Comparison of ENCODE assay signal across 11 mouse cellular contexts in genomic region chr2:32079191-32079725, GRCm38 (mm10). TPM values are rescaled to one million over a fixed set of nuclear protein-coding genes. Genes with fewer than 3 reads are reported as not detected.
DNase-seq lines count a peak whose midpoint lies in the region; ATAC-seq and TF ChIP-seq lines count a peak whose summit lies in the region.
"Had no signal": no experiment of that assay in that cellular context is flagged by ENCODE, and none has a peak within 500 bp of the region (broad histone marks: within the 10 kb centered on the region; RNA-seq: fewer than 3 reads in every experiment).

No protein-coding gene starts in this region.

- peaks cover 14% of the 10 kb centered on the region for H3K4me1 ChIP-seq in kidney, embryonic 16.5 days (ENCODE audit: insufficient read depth, low read length)
- peaks cover 28% of the 10 kb centered on the region for H3K4me1 ChIP-seq in bone marrow macrophage, adult 2 months (ENCODE audit: control insufficient read depth, insufficient read depth, low read length)
- peaks cover 17% of the 10 kb centered on the region for H3K4me1 ChIP-seq in midbrain, embryonic 11.5 days (ENCODE audit: control insufficient read depth, insufficient read depth, low read length)

- no peaks in the 10 kb centered on the region for H3K9me3 ChIP-seq in kidney, embryonic 16.5 days (ENCODE audit: low read length)
- H3K9me3 ChIP-seq in midbrain, embryonic 11.5 days (ENCODE audit: control insufficient read depth, low read length), result no peaks in the 10 kb centered on the region
- H3K9me3 ChIP-seq: limb, embryonic 15.5 days had no signal

- H3K4me3 ChIP-seq in kidney, embryonic 16.5 days (ENCODE audit: low read length), result no peak overlapping the region
- H3K4me3 ChIP-seq in bone marrow macrophage, adult 2 months (ENCODE audit: insufficient read depth, low read length), result peak overlapping the region; percentile 45
- peak overlapping the region; percentile 10; the same call in 1 of the 2 replicates for H3K4me3 ChIP-seq in macrophage (ENCODE audit: inconsistent target)
- no peak overlapping the region for H3K4me3 ChIP-seq in midbrain, embryonic 11.5 days (ENCODE audit: low read depth, low read length)
- H3K4me3 ChIP-seq: limb, embryonic 15.5 days had no signal

- ATAC-seq in kidney, embryonic 16.5 days (ENCODE audit: low FRiP score, low TSS enrichment), result no peak
- ATAC-seq in midbrain, embryonic 11.5 days (ENCODE audit: low FRiP score), result no peak
- ATAC-seq: forebrain, embryonic 16.5 days had no signal

- peaks cover 87% of the 10 kb centered on the region for H3K79me2 ChIP-seq in macrophage (ENCODE audit: inconsistent target)

- intact Hi-C loops in left cerebral cortex, postnatal 36 days (cut with DNase I), result no loop called here

- DNase-seq in kidney, postnatal 25 days, result no peak
- DNase-seq in ZHBTc4 (ENCODE audit: low read depth, low spot score), result peak; percentile 61
- DNase-seq in left cerebral cortex, postnatal 36 days (ENCODE audit: low spot score in 2 of 2), result no peak
- DNase-seq in midbrain, embryonic 11.5 days (ENCODE audit: low spot score, missing footprints), result no peak
- DNase-seq in cerebellum, adult 8-10 months, result no peak
- DNase-seq: cerebellum, adult 9-11 months had no signal

- WGBS in kidney, embryonic 16.5 days, result 81% methylated on average over 14 of the region's 14 CpGs
- WGBS in macrophage (ENCODE audit: missing documents), result 96% methylated on average over 14 of the region's 14 CpGs
- 94% methylated on average over 14 of the region's 14 CpGs for WGBS in midbrain, embryonic 11.5 days

- no peak overlapping the region for H3K9ac ChIP-seq in kidney, embryonic 16.5 days (replicated peaks; ENCODE audit: low read length)
- no peak overlapping the region for H3K9ac ChIP-seq in midbrain, embryonic 11.5 days (ENCODE audit: low read length)
- H3K9ac ChIP-seq: limb, embryonic 15.5 days had no signal

- peaks cover 27% of the 10 kb centered on the region for H3K27me3 ChIP-seq in kidney, embryonic 16.5 days (ENCODE audit: insufficient read depth, low read length)
- peaks cover 29% of the 10 kb centered on the region for H3K27me3 ChIP-seq in midbrain, embryonic 11.5 days (ENCODE audit: control insufficient read depth, insufficient read depth, low read length)

- TF ChIP-seq CTCF in bone marrow macrophage, adult 2 months (IDR thresholded peaks at IDR 0.05; ENCODE audit: low read depth, low read length), result no peak

- H3K27ac ChIP-seq in kidney, embryonic 16.5 days (ENCODE audit: low read length), result peak overlapping the region; percentile 42; the same call in 1 of the 2 replicates
- H3K27ac ChIP-seq in bone marrow macrophage, adult 2 months (ENCODE audit: insufficient read depth, low read depth, low read length), result peak overlapping the region; percentile 67
- H3K27ac ChIP-seq in macrophage, result peak overlapping the region; percentile 49
- H3K27ac ChIP-seq in midbrain, embryonic 11.5 days (ENCODE audit: low read depth, low read length), result no peak overlapping the region
- H3K27ac ChIP-seq: limb, embryonic 15.5 days had no signal

- H3K4me2 ChIP-seq in kidney, embryonic 16.5 days (replicated peaks; ENCODE audit: low read depth, low read length), result no peak overlapping the region
- no peak overlapping the region for H3K4me2 ChIP-seq in midbrain, embryonic 11.5 days
- H3K4me2 ChIP-seq: limb, embryonic 15.5 days had no signal

- H3K36me3 ChIP-seq in kidney, embryonic 16.5 days (ENCODE audit: insufficient read depth, low read length), result no peaks in the 10 kb centered on the region
- no peaks in the 10 kb centered on the region for H3K36me3 ChIP-seq in macrophage (ENCODE audit: inconsistent target)
- H3K36me3 ChIP-seq in midbrain, embryonic 11.5 days (ENCODE audit: control insufficient read depth, insufficient read depth, low read length), result no peaks in the 10 kb centered on the region
- H3K36me3 ChIP-seq: limb, embryonic 15.5 days had no signal

- no peak for TF ChIP-seq POLR2A in bone marrow macrophage, adult 2 months (IDR thresholded peaks at IDR 0.05; ENCODE audit: borderline replicate concordance, low read depth, low read length)

RNA-seq across cellular contexts. Expression of gene Fam78a, which starts 5.4 kb away (rescaled TPM):
- 1.6 and 1.8 TPM in 2 replicates for polyA plus RNA-seq in kidney, embryonic 16.5 days (2015; fragmentation: Nextera tagmentation; extraction: Ambion mirVana)
- 13.1 and 16.5 TPM in 2 replicates for polyA plus RNA-seq in bone marrow macrophage, adult 2 months (2012; ENCODE audit: insufficient read depth, insufficient read length, missing spikeins)
- 10 to 100 TPM in 8 of 26 experiments, 1 to 10 TPM in 16, under 1 TPM in 2; 0.70 to 26.2 (median 3.7) TPM for total RNA-seq in macrophage (2018; cell fraction: chromatin; rRNA removed)
- total RNA-seq in macrophage (2018; cell fraction: cytosol; rRNA removed), result 10 to 100 TPM in 17 of 26 experiments, 1 to 10 TPM in 9; 1.8 to 25.9 (median 15.3) TPM
- 10 to 100 TPM in 12 of 26 experiments, 1 to 10 TPM in 14; 1.5 to 35.6 (median 8.6) TPM for total RNA-seq in macrophage (2018; cell fraction: nucleus; rRNA removed)
- 12.7 to 16.8 TPM (median 14.3 TPM) in 3 replicates for polyA plus RNA-seq in macrophage (2018)
- total RNA-seq in left cerebral cortex, postnatal 36 days (2021), result 1 to 10 TPM; 3.7 to 8.8 TPM
- 0.60 and 1.3 TPM in 2 replicates for polyA plus RNA-seq in midbrain, embryonic 11.5 days (2014; fragmentation: Nextera tagmentation; extraction: Ambion mirVana)

RNA-seq across cellular contexts. Expression of gene Plpp7, which starts 16.1 kb away (rescaled TPM):
- polyA plus RNA-seq in kidney, embryonic 16.5 days (2015; fragmentation: Nextera tagmentation; extraction: Ambion mirVana), result 6.8 and 7.8 TPM in 2 replicates
- 2.7 and 3.0 TPM in 2 replicates for polyA plus RNA-seq in bone marrow macrophage, adult 2 months (2012; ENCODE audit: insufficient read depth, insufficient read length, missing spikeins)
- total RNA-seq in macrophage (2018; cell fraction: chromatin; rRNA removed), result 1 to 10 TPM in 7 of 26 experiments, under 1 TPM in 8, not detected in 11; 0.36 to 3.1 (median 0.80) TPM
- 1 to 10 TPM in 15 of 26 experiments, under 1 TPM in 11; 0.19 to 1.8 (median 1.3) TPM for total RNA-seq in macrophage (2018; cell fraction: cytosol; rRNA removed)
- total RNA-seq in macrophage (2018; cell fraction: nucleus; rRNA removed), result 1 to 10 TPM in 10 of 26 experiments, under 1 TPM in 11, not detected in 5; 0.42 to 2.0 (median 0.98) TPM
- 0.75 to 1.4 TPM (median 0.87 TPM) in 3 replicates for polyA plus RNA-seq in macrophage (2018)
- total RNA-seq in left cerebral cortex, postnatal 36 days (2021), result 10 to 100 TPM; 27.3 to 33.7 TPM
- 5.9 and 7.3 TPM in 2 replicates for polyA plus RNA-seq in midbrain, embryonic 11.5 days (2014; fragmentation: Nextera tagmentation; extraction: Ambion mirVana)

Comparison
In these comparisons a context has a peak if more than half of its experiments do, and no peak if none do; other contexts are left out.
1. H3K4me3 ChIP-seq: peak in bone marrow macrophage, adult 2 months (single experiment) and macrophage (single experiment); none in kidney, embryonic 16.5 days (single experiment) and midbrain, embryonic 11.5 days (single experiment).